In genomic region chr10:70246076-70246475, GRCm38 (mm10) we compare ENCODE assay signal across 8 mouse cellular contexts. TPM values are rescaled to one million over a fixed set of nuclear protein-coding genes. Genes with fewer than 3 reads are reported as not detected.
DNase-seq lines count a peak whose midpoint lies in the region; ATAC-seq lines count a peak whose summit lies in the region.

No protein-coding gene starts in this region.

- no peak overlapping the region for H3K27ac ChIP-seq in lung, embryonic 15.5 days
- H3K27ac ChIP-seq in hindbrain, embryonic 11.5 days (ENCODE audit: low read depth, low read length): no peak overlapping the region
- H3K27ac ChIP-seq in limb, embryonic 13.5 days: no peak overlapping the region
- H3K27ac ChIP-seq in stomach, embryonic 14.5 days (ENCODE audit: low read length): no peak overlapping the region

- H3K27me3 ChIP-seq in lung, embryonic 15.5 days: 0 out of 2 replicates have a peak, but pooled peaks cover 7% of the 10 kb centered on the region
- H3K27me3 ChIP-seq in hindbrain, embryonic 11.5 days (ENCODE audit: control insufficient read depth, insufficient read depth, low read length): peaks cover 16% of the 10 kb centered on the region
- H3K27me3 ChIP-seq in limb, embryonic 13.5 days: peaks cover 53% of the 10 kb centered on the region
- H3K27me3 ChIP-seq in stomach, embryonic 14.5 days (ENCODE audit: control insufficient read depth, insufficient read depth, low read length): 0 out of 2 replicates have a peak, but pooled peaks cover 3% of the 10 kb centered on the region

- H3K9ac ChIP-seq in lung, embryonic 15.5 days: peak overlapping the region; percentile 56; the same call in 1 of the 2 replicates
- H3K9ac ChIP-seq in hindbrain, embryonic 11.5 days (ENCODE audit: low read depth, low read length): no peak overlapping the region
- no peak overlapping the region for H3K9ac ChIP-seq in limb, embryonic 13.5 days
- H3K9ac ChIP-seq in stomach, embryonic 14.5 days (replicated peaks; ENCODE audit: low read depth, low read length): no peak overlapping the region

- no peak for DNase-seq in lung, postnatal 25 days (ENCODE audit: low spot score)
- DNase-seq in hindbrain, embryonic 11.5 days (ENCODE audit: low spot score): peak; percentile 28
- DNase-seq in frontal cortex, adult 2 months (ENCODE audit: extremely low spot score in 1 of 2, low spot score in 1 of 2): no peak
- DNase-seq in gastrocnemius, postnatal 10 days: no peak
- DNase-seq in c-Kit-positive CD71-positive TER-119-positive erythroid progenitor cells, embryonic 14.5 days (ENCODE audit: low spot score): no peak

- peak overlapping the region; percentile 66 for H3K4me3 ChIP-seq in lung, embryonic 15.5 days
- no peak overlapping the region for H3K4me3 ChIP-seq in hindbrain, embryonic 11.5 days (ENCODE audit: low read depth, low read length)
- H3K4me3 ChIP-seq in limb, embryonic 13.5 days: peak overlapping the region; percentile 69
- peak overlapping the region; percentile 63 for H3K4me3 ChIP-seq in stomach, embryonic 14.5 days (ENCODE audit: low read depth, low read length)

- no peaks in the 10 kb centered on the region for H3K9me3 ChIP-seq in lung, embryonic 15.5 days
- H3K9me3 ChIP-seq in hindbrain, embryonic 11.5 days (ENCODE audit: control insufficient read depth, low read length): no peaks in the 10 kb centered on the region
- H3K9me3 ChIP-seq in limb, embryonic 13.5 days: no peaks in the 10 kb centered on the region
- no peaks in the 10 kb centered on the region for H3K9me3 ChIP-seq in stomach, embryonic 14.5 days (ENCODE audit: control insufficient read depth, low read depth, low read length)

- no peak for ATAC-seq in lung, embryonic 15.5 days (ENCODE audit: borderline replicate concordance, extremely low read depth, low FRiP score, low TSS enrichment)
- no peak for ATAC-seq in hindbrain, embryonic 11.5 days (ENCODE audit: low FRiP score)
- ATAC-seq in limb, embryonic 13.5 days (ENCODE audit: low FRiP score, low read depth): no peak
- no peak for ATAC-seq in stomach, embryonic 14.5 days (ENCODE audit: insufficient number of reproducible peaks, insufficient read depth, low FRiP score, low read depth)

- WGBS in lung, embryonic 15.5 days: 31% methylated on average over 9 of the region's 9 CpGs
- WGBS in hindbrain, embryonic 11.5 days: 30% methylated on average over 9 of the region's 9 CpGs
- WGBS in limb, embryonic 13.5 days: 27% methylated on average over 9 of the region's 9 CpGs
- WGBS in stomach, embryonic 14.5 days: 27% methylated on average over 9 of the region's 9 CpGs

- H3K4me1 ChIP-seq in lung, embryonic 15.5 days: peaks cover 16% of the 10 kb centered on the region
- peaks cover 5% of the 10 kb centered on the region; the same call in 1 of the 2 replicates for H3K4me1 ChIP-seq in hindbrain, embryonic 11.5 days (replicated peaks; ENCODE audit: control insufficient read depth, insufficient read depth, low read length)
- H3K4me1 ChIP-seq in limb, embryonic 13.5 days: peaks cover 14% of the 10 kb centered on the region
- H3K4me1 ChIP-seq in stomach, embryonic 14.5 days (ENCODE audit: control insufficient read depth, insufficient read depth, low read length): peaks cover 3% of the 10 kb centered on the region; the same call in 1 of the 2 replicates

- H3K4me2 ChIP-seq in lung, embryonic 15.5 days: peak overlapping the region; percentile 89
- H3K4me2 ChIP-seq in hindbrain, embryonic 11.5 days (replicated peaks; ENCODE audit: low read depth, low read length): peak overlapping the region; percentile 98; the same call in 1 of the 2 replicates
- peak overlapping the region; percentile 96 for H3K4me2 ChIP-seq in limb, embryonic 13.5 days (replicated peaks)
- H3K4me2 ChIP-seq in stomach, embryonic 14.5 days (replicated peaks; ENCODE audit: low read depth, low read length): peak overlapping the region; percentile 92

- no peaks in the 10 kb centered on the region for H3K36me3 ChIP-seq in lung, embryonic 15.5 days
- H3K36me3 ChIP-seq in hindbrain, embryonic 11.5 days (ENCODE audit: control insufficient read depth, insufficient read depth, low read length): no peaks in the 10 kb centered on the region
- H3K36me3 ChIP-seq in limb, embryonic 13.5 days: no peaks in the 10 kb centered on the region
- H3K36me3 ChIP-seq in stomach, embryonic 14.5 days (ENCODE audit: control insufficient read depth, insufficient read depth, low read length): no peaks in the 10 kb centered on the region

RNA-seq across cellular contexts. Expression of gene Slc16a9, which starts 1.2 kb away (rescaled TPM):
- 6.9 and 7.2 TPM in 2 replicates for polyA plus RNA-seq in lung, embryonic 15.5 days (2015; fragmentation: Nextera tagmentation; extraction: Ambion mirVana)
- 0.32 and 0.36 TPM in 2 replicates for polyA plus RNA-seq in hindbrain, embryonic 11.5 days (2014; fragmentation: Nextera tagmentation; extraction: Ambion mirVana)
- polyA plus RNA-seq in limb, embryonic 13.5 days (2015; fragmentation: Nextera tagmentation; extraction: Ambion mirVana): 1.9 and 2.1 TPM in 2 replicates
- 1.5 and 1.9 TPM in 2 replicates for polyA plus RNA-seq in stomach, embryonic 14.5 days (2014; fragmentation: Nextera tagmentation; extraction: Ambion mirVana)
- polyA plus RNA-seq in frontal cortex, adult 2 months (2012; rRNA removed): 2.2 and 2.8 TPM in 2 replicates
- total RNA-seq in gastrocnemius, postnatal 10 days (2021): 1 to 10 TPM; 4.9 to 5.4 TPM

RNA-seq across cellular contexts. Expression of gene Mrln, which starts 41.6 kb away (rescaled TPM):
- 0.70 TPM in 1 of 2 replicates, not detected in the other for polyA plus RNA-seq in lung, embryonic 15.5 days (2015; fragmentation: Nextera tagmentation; extraction: Ambion mirVana)
- 1.0 and 1.7 TPM in 2 replicates for polyA plus RNA-seq in hindbrain, embryonic 11.5 days (2014; fragmentation: Nextera tagmentation; extraction: Ambion mirVana)
- 19.7 and 22.8 TPM in 2 replicates for polyA plus RNA-seq in limb, embryonic 13.5 days (2015; fragmentation: Nextera tagmentation; extraction: Ambion mirVana)
- polyA plus RNA-seq in stomach, embryonic 14.5 days (2014; fragmentation: Nextera tagmentation; extraction: Ambion mirVana): 1.0 and 1.5 TPM in 2 replicates
- 0.36 and 0.95 TPM in 2 replicates for polyA plus RNA-seq in frontal cortex, adult 2 months (2012; rRNA removed)
- total RNA-seq in gastrocnemius, postnatal 10 days (2021): 100 to 1,000 TPM; 153 to 155 TPM
